Mouse (Mus musculus): ENCODE results near the gene Snx29. TPM values are rescaled to one million over a fixed set of nuclear protein-coding genes. Genes with fewer than 3 reads are reported as not detected.

Snx29 gene
- polyA plus RNA-seq, 2 experiments: 1.9 TPM

GRCm38 (mm10) chr16:11778715-11779460 lies 456.2 kb downstream of the Snx29 start:
- DNase-seq (ENCODE audit: low read depth in 3 of 3, low spot score in 3 of 3) (no peak), ATAC-seq (ENCODE audit: insufficient read depth) (no peak)
- H3K9me3 ChIP-seq (ENCODE audit: control insufficient read depth, low read length): no peaks in the 10 kb centered on the region
- H3K36me3 ChIP-seq (replicated peaks; ENCODE audit: control insufficient read depth, insufficient read depth, low read depth): no peaks in the 10 kb centered on the region
- TF ChIP-seq EP300 (IDR thresholded peaks at IDR 0.05; ENCODE audit: low read depth) (no peak), CTCF (IDR thresholded peaks at IDR 0.05; ENCODE audit: low read depth) (no peak)
- no peak overlapping the region for H3K4me2 ChIP-seq (ENCODE audit: low read depth)
- 64% methylated on average over 9 of the region's 9 CpGs for WGBS (ENCODE audit: insufficient replicate concordance)
- H3K4me1 ChIP-seq (replicated peaks; ENCODE audit: control insufficient read depth in 2 of 2, insufficient read depth in 2 of 2, low read length in 1 of 2): peaks cover 6 to 18% of the 10 kb centered on the region in 2 experiments; a peak in 3 of 4 replicates
- H3K9ac ChIP-seq (replicated peaks): no peak overlapping the region
- H3K27me3 ChIP-seq (ENCODE audit: control insufficient read depth, insufficient read depth, low read length): no peaks in the 10 kb centered on the region
- H3K27ac ChIP-seq: no peak overlapping the region
- H3K4me3 ChIP-seq (ENCODE audit: insufficient read depth in 1 of 2, low read depth in 2 of 2, low read length in 2 of 2): no peak overlapping the region

GRCm38 (mm10) chr16:11782082-11782481 lies 459.4 kb downstream of the Snx29 start:
- Histone ChIP-seq H3K4me3 (ENCODE audit: insufficient read depth in 1 of 2, low read depth in 2 of 2, low read length in 2 of 2) (no peak overlapping the region), H3K27me3 (ENCODE audit: control insufficient read depth, insufficient read depth, low read length) (no peaks in the 10 kb centered on the region), H3K36me3 (replicated peaks; ENCODE audit: control insufficient read depth, insufficient read depth, low read depth) (no peaks in the 10 kb centered on the region), H3K4me2 (ENCODE audit: low read depth) (no peak overlapping the region; the same call in 1 of the 2 replicates), H3K9ac (replicated peaks) (no peak overlapping the region), H3K4me1 (replicated peaks; ENCODE audit: control insufficient read depth in 2 of 2, insufficient read depth in 2 of 2, low read length in 1 of 2) (peaks cover 6 to 18% of the 10 kb centered on the region in 2 experiments; a peak in 3 of 4 replicates), H3K9me3 (ENCODE audit: control insufficient read depth, low read length) (no peaks in the 10 kb centered on the region), H3K27ac (no peak overlapping the region; the same call in 1 of the 2 replicates)
- 10% methylated on average over 2 of the region's 2 CpGs for WGBS (ENCODE audit: insufficient replicate concordance)
- no peak for TF ChIP-seq CTCF (IDR thresholded peaks at IDR 0.05; ENCODE audit: low read depth)
- peak; percentile 67 for TF ChIP-seq EP300 (IDR thresholded peaks at IDR 0.05; ENCODE audit: low read depth)
- ATAC-seq (ENCODE audit: insufficient read depth) (peak; percentile 90), DNase-seq (ENCODE audit: low read depth in 3 of 3, low spot score in 3 of 3) (peak; percentile 37 to 60 (median 55))

GRCm38 (mm10) chr16:11783337-11783736 lies 460.6 kb downstream of the Snx29 start:
- no peaks in the 10 kb centered on the region for H3K36me3 ChIP-seq (replicated peaks; ENCODE audit: control insufficient read depth, insufficient read depth, low read depth)
- no peak overlapping the region for H3K9ac ChIP-seq (replicated peaks)
- H3K4me3 ChIP-seq (ENCODE audit: insufficient read depth in 1 of 2, low read depth in 2 of 2, low read length in 2 of 2): no peak overlapping the region
- TF ChIP-seq EP300 (IDR thresholded peaks at IDR 0.05; ENCODE audit: low read depth): no peak
- TF ChIP-seq CTCF (IDR thresholded peaks at IDR 0.05; ENCODE audit: low read depth): no peak
- H3K9me3 ChIP-seq (ENCODE audit: control insufficient read depth, low read length): no peaks in the 10 kb centered on the region
- peaks cover 6 to 18% of the 10 kb centered on the region in 2 experiments; a peak in 3 of 4 replicates for H3K4me1 ChIP-seq (replicated peaks; ENCODE audit: control insufficient read depth in 2 of 2, insufficient read depth in 2 of 2, low read length in 1 of 2)
- no peak overlapping the region for H3K27ac ChIP-seq
- H3K27me3 ChIP-seq (ENCODE audit: control insufficient read depth, insufficient read depth, low read length): no peaks in the 10 kb centered on the region
- H3K4me2 ChIP-seq (ENCODE audit: low read depth): no peak overlapping the region
- DNase-seq (ENCODE audit: low read depth in 3 of 3, low spot score in 3 of 3) (no peak), ATAC-seq (ENCODE audit: insufficient read depth) (peak; percentile 45; the same call in 1 of the 2 replicates)

GRCm38 (mm10) chr16:11784354-11784753 lies 461.6 kb downstream of the Snx29 start:
- whole genome bisulfite sequencing (ENCODE audit: insufficient replicate concordance): 38% methylated on average over 4 of the region's 4 CpGs
- no peak for DNase-seq (ENCODE audit: low read depth in 3 of 3, low spot score in 3 of 3)
- Histone ChIP-seq H3K27ac (no peak overlapping the region), H3K4me1 (replicated peaks; ENCODE audit: control insufficient read depth in 2 of 2, insufficient read depth in 2 of 2, low read length in 1 of 2) (peaks cover 6 to 18% of the 10 kb centered on the region in 2 experiments; a peak in 3 of 4 replicates), H3K4me3 (ENCODE audit: insufficient read depth in 1 of 2, low read depth in 2 of 2, low read length in 2 of 2) (no peak overlapping the region), H3K4me2 (ENCODE audit: low read depth) (no peak overlapping the region), H3K36me3 (replicated peaks; ENCODE audit: control insufficient read depth, insufficient read depth, low read depth) (no peaks in the 10 kb centered on the region), H3K27me3 (ENCODE audit: control insufficient read depth, insufficient read depth, low read length) (no peaks in the 10 kb centered on the region), H3K9ac (replicated peaks) (no peak overlapping the region), H3K9me3 (ENCODE audit: control insufficient read depth, low read length) (no peaks in the 10 kb centered on the region)
- TF ChIP-seq EP300 (IDR thresholded peaks at IDR 0.05; ENCODE audit: low read depth) (no peak), CTCF (IDR thresholded peaks at IDR 0.05; ENCODE audit: low read depth) (no peak)
- no peak for ATAC-seq (ENCODE audit: insufficient read depth)

GRCm38 (mm10) chr16:11785806-11786205 lies 463.1 kb downstream of the Snx29 start:
- Histone ChIP-seq H3K27ac (no peak overlapping the region), H3K4me1 (replicated peaks; ENCODE audit: control insufficient read depth in 2 of 2, insufficient read depth in 2 of 2, low read length in 1 of 2) (peaks cover 6 to 18% of the 10 kb centered on the region in 2 experiments; a peak in 3 of 4 replicates), H3K36me3 (replicated peaks; ENCODE audit: control insufficient read depth, insufficient read depth, low read depth) (no peaks in the 10 kb centered on the region), H3K9me3 (ENCODE audit: control insufficient read depth, low read length) (no peaks in the 10 kb centered on the region), H3K27me3 (ENCODE audit: control insufficient read depth, insufficient read depth, low read length) (no peaks in the 10 kb centered on the region), H3K9ac (replicated peaks) (no peak overlapping the region), H3K4me3 (ENCODE audit: insufficient read depth in 1 of 2, low read depth in 2 of 2, low read length in 2 of 2) (no peak overlapping the region), H3K4me2 (ENCODE audit: low read depth) (no peak overlapping the region)
- ATAC-seq (ENCODE audit: insufficient read depth) (no peak), DNase-seq (ENCODE audit: low read depth in 3 of 3, low spot score in 3 of 3) (no peak)
- TF ChIP-seq CTCF (IDR thresholded peaks at IDR 0.05; ENCODE audit: low read depth) (no peak), EP300 (IDR thresholded peaks at IDR 0.05; ENCODE audit: low read depth) (no peak)
- 46% methylated on average over 4 of the region's 4 CpGs for WGBS (ENCODE audit: insufficient replicate concordance)

Data from liver, embryonic 14.5 days (tissue).